Mouse (Mus musculus) fibroblast of lung, adult 2 months (primary cell): ENCODE results near the gene Ubald2.
"Not testable (repeated sequence)": the region's sequence is repeated elsewhere in the genome, so short reads cannot be mapped to it uniquely, and the experiment has no call there.

Source experiments
- DNase-seq: peaks from one replicate; pipeline ENCODE4 v3.0.0-alpha.2; 2011; ENCODE audit warnings: low read depth

The Ubald2 gene

DNA sequence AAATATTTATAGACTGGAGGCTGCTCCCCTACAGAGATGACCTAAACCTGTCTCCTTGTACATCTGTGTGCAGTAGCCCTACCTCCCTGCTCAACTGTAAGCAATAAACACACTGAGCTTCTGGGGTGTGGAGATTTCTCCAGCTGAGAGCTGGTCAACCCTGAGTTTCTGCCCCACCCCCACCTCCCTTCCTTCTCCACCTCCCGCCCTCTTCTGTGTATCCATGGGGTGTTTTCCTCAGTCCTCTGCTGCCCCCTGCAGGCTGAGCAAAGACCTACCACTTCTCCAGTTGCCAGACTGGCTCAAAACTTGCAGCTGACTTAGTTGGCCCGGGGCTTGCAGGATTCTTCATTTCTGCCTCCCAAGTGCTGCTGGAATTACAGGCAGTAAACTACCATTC, 29.9 kb downstream of the Ubald2 start:
- DNase-seq: peak; percentile 75

- DNase-seq: no peak
Observed at GRCm38 (mm10) chr11:116466141-116466540, 32.2 kb downstream of the Ubald2 start, which contains the start of gene Qrich2. Gene Qrich2 (minus strand): TSS chr11:116466241.

DNA sequence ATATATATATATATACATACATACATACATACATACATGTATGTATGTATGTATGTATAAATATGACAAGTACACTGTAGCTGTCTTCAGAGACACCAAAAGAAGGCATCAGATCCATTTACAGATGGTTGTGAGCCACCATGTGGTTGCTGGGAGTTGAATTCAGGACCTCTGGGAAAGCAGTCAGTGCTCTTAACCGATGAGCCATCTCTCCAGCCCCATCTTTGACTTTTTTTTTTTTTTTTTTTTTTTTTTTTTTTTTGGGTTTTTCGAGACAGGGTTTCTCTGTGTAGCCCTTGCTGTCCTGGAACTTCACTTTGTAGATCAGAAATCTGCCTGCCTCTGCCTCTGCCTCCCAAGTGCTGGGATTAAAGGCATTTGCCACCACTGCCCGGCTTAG, 34.4 kb downstream of the Ubald2 start:
- DNase-seq: not testable (repeated sequence)

DNA sequence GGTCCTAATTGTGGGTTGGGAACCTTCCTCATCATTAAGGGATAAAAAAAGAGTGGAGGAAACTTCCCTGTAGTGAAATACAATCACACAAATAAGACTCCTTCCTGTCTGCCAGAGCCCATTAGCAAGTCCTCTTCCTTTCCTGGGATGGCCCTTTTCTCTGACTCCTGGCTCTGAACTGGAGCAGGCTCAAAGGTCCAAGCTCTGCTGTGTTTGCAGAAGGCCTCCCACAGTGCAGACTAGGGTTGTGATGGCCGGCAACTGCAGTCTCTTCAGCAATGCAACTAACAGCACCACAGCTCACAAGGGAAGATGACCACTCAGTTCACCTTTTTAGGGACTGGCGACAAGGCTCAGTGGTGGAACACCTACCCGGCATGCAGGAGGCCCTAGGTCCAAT, 36.4 kb downstream of the Ubald2 start:
- no peak for DNase-seq

- DNase-seq: no peak
Observed at GRCm38 (mm10) chr11:116470896-116471295, 37.0 kb downstream of the Ubald2 start.

DNA sequence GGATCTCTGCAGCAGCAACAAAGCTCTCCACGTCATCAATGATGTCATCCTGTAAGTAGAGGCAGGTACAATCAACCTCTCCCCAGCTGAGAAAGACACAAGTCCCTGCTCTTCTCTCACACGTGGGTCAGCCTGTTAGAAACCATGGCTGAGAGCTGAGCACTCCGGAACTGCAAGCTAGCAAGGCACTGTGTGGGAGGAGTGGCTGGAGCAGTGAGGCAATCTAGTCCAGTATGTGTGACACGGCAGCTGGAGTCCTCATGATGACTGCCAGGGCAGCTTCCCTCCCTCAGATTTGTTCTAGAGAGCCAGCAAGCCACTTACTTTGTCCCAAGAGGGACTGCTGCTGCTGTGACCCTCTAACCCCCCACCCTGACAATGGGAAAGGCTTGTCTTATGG, 38.4 kb downstream of the Ubald2 start:
- DNase-seq: no peak

- no peak for DNase-seq
Observed at GRCm38 (mm10) chr11:116476041-116476440, 42.1 kb downstream of the Ubald2 start.

DNA sequence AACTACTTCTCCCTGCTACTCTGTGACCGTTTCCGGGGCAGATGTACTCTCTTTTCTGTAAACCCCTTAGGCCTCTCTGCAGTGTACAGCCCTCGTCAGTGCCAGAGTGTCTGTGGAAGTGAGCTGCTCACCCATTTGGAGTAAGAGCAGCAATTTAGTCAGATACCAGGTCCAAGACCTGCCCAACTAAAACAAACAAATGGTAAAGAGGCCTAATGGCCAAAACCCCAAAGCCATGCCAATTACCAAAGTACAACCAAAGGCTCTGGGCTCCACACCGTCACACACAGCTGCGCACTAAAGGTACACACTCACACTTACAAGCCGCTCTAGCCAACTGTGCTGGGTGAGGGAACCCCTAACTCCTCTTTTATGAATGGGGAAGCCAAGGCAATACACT, 42.8 kb downstream of the Ubald2 start:
- no peak for DNase-seq

DNA sequence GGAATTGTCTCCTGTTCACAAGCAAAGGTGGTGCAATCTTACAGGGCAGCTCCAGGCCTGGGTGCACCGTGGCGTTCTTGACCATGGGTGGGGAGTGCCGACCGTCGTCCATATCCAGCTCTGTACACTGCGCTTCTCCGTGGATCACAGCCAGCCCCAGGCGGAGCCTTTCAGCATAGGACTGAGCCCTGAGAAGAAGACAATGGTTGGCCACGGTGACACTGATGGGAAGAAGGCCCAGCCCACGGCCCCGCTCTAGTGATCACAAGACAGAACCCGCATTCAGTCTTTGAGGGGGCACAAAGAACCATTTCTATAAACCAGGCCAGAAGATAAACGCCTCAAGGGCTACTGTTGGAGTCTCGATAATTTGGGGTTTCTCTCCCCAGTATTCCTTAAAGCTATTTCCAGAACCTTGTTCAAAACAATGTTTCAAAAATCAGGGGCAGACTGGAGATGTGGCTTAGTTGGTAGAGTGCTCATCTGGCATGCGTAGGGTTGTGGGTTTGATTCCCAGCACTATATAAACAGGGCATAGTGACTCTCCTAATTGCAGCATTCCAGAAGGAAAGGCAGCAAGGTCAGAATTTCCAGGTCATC, 43.4 kb downstream of the Ubald2 start:
- no peak for DNase-seq

DNA sequence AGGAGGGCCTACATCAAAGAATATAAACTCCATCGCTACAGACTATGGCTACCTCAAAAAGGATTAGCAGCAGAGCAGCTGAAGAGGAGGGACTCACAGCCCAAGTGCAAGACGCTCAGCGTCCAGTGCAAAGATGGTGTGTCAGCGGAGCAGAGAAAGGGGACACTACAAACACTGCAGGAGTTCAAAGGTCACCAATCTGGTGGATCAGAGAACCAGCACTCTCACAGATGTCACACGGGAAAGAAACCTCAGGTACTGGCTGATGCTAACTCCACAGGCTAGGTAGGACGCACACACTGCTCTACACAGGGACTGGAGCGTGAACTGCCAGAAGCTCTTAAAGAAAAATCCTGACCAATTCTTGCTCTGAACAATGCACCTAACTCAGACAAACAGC, 45.1 kb downstream of the Ubald2 start:
- no peak for DNase-seq

DNA sequence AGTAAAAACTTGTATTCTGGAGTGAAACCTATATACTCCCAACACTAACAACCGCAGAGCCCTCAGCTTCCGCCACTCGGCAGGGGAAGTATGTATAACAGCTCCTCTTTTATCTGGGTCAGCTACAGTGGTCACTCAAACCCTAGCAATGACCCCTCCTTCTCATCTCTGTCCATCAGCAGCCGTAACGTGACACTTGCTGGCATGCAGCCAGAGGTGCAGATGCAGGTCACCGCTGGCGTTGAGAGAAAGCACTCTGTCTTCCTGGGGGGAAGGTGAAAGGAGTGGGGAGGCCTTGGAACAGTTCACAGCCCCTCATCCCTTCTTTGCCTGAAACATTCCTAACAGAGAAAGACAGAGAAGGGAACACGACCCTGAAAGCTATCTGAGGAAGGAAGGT, 45.9 kb downstream of the Ubald2 start:
- DNase-seq: no peak

GRCm38 (mm10) chr11:116480975-116481374, 47.1 kb downstream of the Ubald2 start:
- DNase-seq: no peak

GRCm38 (mm10) chr11:116481776-116482175, 47.9 kb downstream of the Ubald2 start:
- DNase-seq: no peak

DNA sequence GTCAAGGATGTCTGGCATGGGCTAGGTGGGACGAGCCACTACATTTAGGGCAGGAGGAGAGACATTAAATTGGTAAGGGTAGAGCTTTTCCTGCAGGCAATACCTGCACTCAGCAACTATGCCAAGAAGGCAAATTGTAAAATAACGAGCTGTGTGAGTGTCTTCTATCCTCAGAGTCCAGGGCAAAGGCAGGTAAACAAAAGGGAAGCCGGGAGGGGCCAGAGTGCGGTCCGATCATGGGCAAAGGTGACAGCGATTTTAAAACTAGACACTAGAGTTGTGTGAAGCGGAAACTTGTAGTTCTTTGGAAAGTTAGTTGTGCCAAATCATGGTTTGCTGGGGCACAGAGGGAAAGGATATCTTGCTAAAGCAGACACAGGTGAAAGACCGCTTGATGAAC, 50.4 kb downstream of the Ubald2 start:
- DNase-seq: no peak

DNA sequence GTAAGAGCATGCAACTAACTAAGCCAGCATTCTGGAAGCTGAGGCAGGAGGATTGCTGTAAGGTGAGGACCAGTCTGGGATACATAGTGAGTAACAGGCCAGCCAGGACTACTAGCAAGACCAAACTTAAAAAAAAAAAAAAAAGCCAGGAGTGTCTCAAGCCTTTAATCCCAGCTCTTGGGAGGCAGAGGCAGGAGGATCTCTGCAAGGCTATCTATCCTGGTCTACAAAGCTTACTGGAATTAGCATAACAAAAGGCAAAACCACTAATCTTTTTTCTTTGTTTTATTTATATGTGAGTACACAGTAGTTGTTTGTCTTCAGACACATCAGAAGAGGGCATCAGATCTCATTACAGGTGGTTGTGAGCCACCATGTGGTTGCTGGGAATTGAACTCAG, 54.3 kb downstream of the Ubald2 start:
- no peak for DNase-seq
